Mouse (Mus musculus) G1E (cell line): ENCODE measurements around the gene Fsip1.
"Not testable (repeated sequence)": the region's sequence is repeated elsewhere in the genome, so short reads cannot be mapped to it uniquely, and the experiment has no call there.

Experiments used
- CTCF ChIP-seq: IDR thresholded peaks from 2 replicates; pipeline ENCODE4 v1.5.1; 2012; ENCODE audit warnings: low read depth, low read length, inconsistent platforms, mixed read lengths
- GATA1 ChIP-seq: IDR thresholded peaks from 2 replicates; pipeline ENCODE4 v1.6.1; 2012; ENCODE audit warnings: borderline replicate concordance, low read length, inconsistent platforms, mixed read lengths
- GATA2 ChIP-seq: IDR thresholded peaks from 2 replicates; pipeline ENCODE4 v1.6.1; 2012; ENCODE audit warnings: low read depth, low read length, inconsistent platforms, borderline replicate concordance

DNA sequence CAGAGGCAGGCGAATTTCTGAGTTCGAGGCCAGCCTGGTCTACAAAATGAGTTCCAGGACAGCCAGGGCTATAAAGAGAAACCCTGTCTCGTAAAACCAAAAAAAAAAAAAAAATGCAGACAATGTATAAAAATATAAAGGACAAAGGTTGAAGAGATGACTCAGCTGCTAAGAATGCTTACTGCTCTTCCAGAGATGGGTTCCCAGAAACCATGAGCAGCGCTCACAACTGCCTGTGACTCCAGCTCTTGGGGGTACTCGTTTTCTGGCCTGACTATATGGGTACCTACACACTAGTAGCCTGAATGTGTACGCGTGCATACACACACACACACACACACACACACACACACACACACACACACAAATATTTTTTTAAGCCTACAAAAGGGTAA, 32.3 kb upstream of the Fsip1 start:
- not testable (repeated sequence) for TF ChIP-seq CTCF, GATA2, GATA1
